Mouse (Mus musculus) stomach, postnatal 0 days (tissue): ENCODE results near the gene Akap8l.

Experiments used
- CTCF ChIP-seq: IDR thresholded peaks from 2 replicates; pipeline ENCODE4 v1.5.1; 2016; ENCODE audit warnings: antibody characterized with exemption, low read depth, mild to moderate bottlenecking, moderate library complexity
- EP300 ChIP-seq: optimal IDR thresholded peaks from 2 replicates; pipeline ENCODE3; 2016; ENCODE audit warnings: antibody characterized with exemption

DNA sequence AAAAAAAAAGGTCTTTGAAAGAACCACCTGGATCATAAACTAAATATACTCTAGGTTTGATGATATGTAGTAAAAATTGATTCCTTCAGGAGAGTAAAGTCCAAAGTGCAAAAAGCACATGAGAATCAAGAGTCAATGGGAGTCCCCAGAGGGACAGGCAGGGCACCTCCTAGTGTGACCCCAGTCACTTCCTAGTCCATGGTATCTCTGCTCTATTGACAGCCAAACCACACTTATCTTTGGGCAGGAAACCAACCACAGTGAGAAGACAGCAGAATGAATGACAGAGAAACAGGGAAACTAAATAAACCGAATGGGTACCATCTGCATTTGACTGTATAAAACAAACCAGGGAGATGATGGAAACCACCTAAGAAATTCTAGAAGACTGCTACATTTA, 10.3 kb downstream of the Akap8l start:
- TF ChIP-seq CTCF = no peak
- TF ChIP-seq EP300 = no peak
